Comparison of ENCODE assay signal across 8 mouse cellular contexts in genomic region chr1:14506831-14507690, GRCm38 (mm10).
A peak's percentile ranks its signal among the peaks of the same experiment; 100 is the strongest.
DNase-seq lines count a peak whose midpoint lies in the region; ATAC-seq lines count a peak whose summit lies in the region.

No protein-coding gene starts in this region.

- 4% methylated on average over 34 of the region's 36 CpGs for WGBS in liver, embryonic 11.5 days
- WGBS in embryonic facial prominence, embryonic 15.5 days: 9% methylated on average over 36 of the region's 36 CpGs
- 7% methylated on average over 33 of the region's 36 CpGs for WGBS in intestine, embryonic 15.5 days
- 4% methylated on average over 35 of the region's 36 CpGs for WGBS in midbrain, embryonic 15.5 days

- intact Hi-C loops in left cerebral cortex, postnatal 36 days (cut with DNase I): loop anchor here (5.0 kb wide), 1 partner anchor 200 kb away; no protein-coding TSS in a partner anchor

- ATAC-seq in liver, embryonic 11.5 days (replicated peaks; ENCODE audit: low FRiP score): peak; percentile 58
- ATAC-seq in embryonic facial prominence, embryonic 15.5 days (ENCODE audit: insufficient number of reproducible peaks, low FRiP score, low TSS enrichment, low read depth): no peak
- ATAC-seq in intestine, embryonic 15.5 days: peak; percentile 76; the same call in 1 of the 2 replicates
- peak; percentile 65 for ATAC-seq in midbrain, embryonic 15.5 days (replicated peaks)

- H3K9ac ChIP-seq in liver, embryonic 11.5 days (ENCODE audit: low read depth, low read length): no peak overlapping the region
- H3K9ac ChIP-seq in embryonic facial prominence, embryonic 15.5 days: peak overlapping the region; percentile 34
- H3K9ac ChIP-seq in intestine, embryonic 15.5 days: no peak overlapping the region
- H3K9ac ChIP-seq in midbrain, embryonic 15.5 days: 0 out of 2 replicates have a peak overlapping the region, but pooled peaks have one; percentile 9

- peak overlapping the region; percentile 40 for H3K4me3 ChIP-seq in liver, embryonic 11.5 days (ENCODE audit: low read depth, low read length)
- H3K4me3 ChIP-seq in embryonic facial prominence, embryonic 15.5 days (replicated peaks): peak overlapping the region; percentile 46
- peak overlapping the region; percentile 43 for H3K4me3 ChIP-seq in intestine, embryonic 15.5 days (replicated peaks)
- peak overlapping the region; percentile 34 for H3K4me3 ChIP-seq in midbrain, embryonic 15.5 days

- no peaks in the 10 kb centered on the region for H3K4me1 ChIP-seq in liver, embryonic 11.5 days (replicated peaks; ENCODE audit: control insufficient read depth, insufficient read depth, low read length)
- peaks cover 19% of the 10 kb centered on the region for H3K4me1 ChIP-seq in embryonic facial prominence, embryonic 15.5 days
- H3K4me1 ChIP-seq in intestine, embryonic 15.5 days (replicated peaks): peaks cover 13% of the 10 kb centered on the region
- H3K4me1 ChIP-seq in midbrain, embryonic 15.5 days: peaks cover 12% of the 10 kb centered on the region

- DNase-seq in liver, embryonic 11.5 days (ENCODE audit: low spot score): no peak
- no peak for DNase-seq in liver
- no peak for DNase-seq in cerebellum, adult 9-10 months
- no peak for DNase-seq in left cerebral cortex, postnatal 36 days (ENCODE audit: low spot score in 2 of 2)
- no peak for DNase-seq in cerebellum, adult 18-20 months

- no peaks in the 10 kb centered on the region for H3K36me3 ChIP-seq in liver, embryonic 11.5 days (ENCODE audit: control insufficient read depth, insufficient read depth, low read length)
- no peaks in the 10 kb centered on the region for H3K36me3 ChIP-seq in embryonic facial prominence, embryonic 15.5 days
- H3K36me3 ChIP-seq in intestine, embryonic 15.5 days: no peaks in the 10 kb centered on the region
- no peaks in the 10 kb centered on the region for H3K36me3 ChIP-seq in midbrain, embryonic 15.5 days (replicated peaks)

- no peak overlapping the region for H3K27ac ChIP-seq in liver, embryonic 11.5 days (ENCODE audit: low read depth, low read length)
- peak overlapping the region; percentile 80 for H3K27ac ChIP-seq in embryonic facial prominence, embryonic 15.5 days (replicated peaks)
- no peak overlapping the region for H3K27ac ChIP-seq in intestine, embryonic 15.5 days
- H3K27ac ChIP-seq in midbrain, embryonic 15.5 days: no peak overlapping the region

- H3K9me3 ChIP-seq in liver, embryonic 11.5 days (ENCODE audit: control insufficient read depth, low read length): no peaks in the 10 kb centered on the region
- no peaks in the 10 kb centered on the region for H3K9me3 ChIP-seq in embryonic facial prominence, embryonic 15.5 days (replicated peaks)
- no peaks in the 10 kb centered on the region for H3K9me3 ChIP-seq in intestine, embryonic 15.5 days
- H3K9me3 ChIP-seq in midbrain, embryonic 15.5 days: no peaks in the 10 kb centered on the region

- peaks cover 65% of the 10 kb centered on the region for H3K27me3 ChIP-seq in liver, embryonic 11.5 days (replicated peaks; ENCODE audit: control insufficient read depth, insufficient read depth, low read length)
- H3K27me3 ChIP-seq in embryonic facial prominence, embryonic 15.5 days: peaks cover 19% of the 10 kb centered on the region
- peaks cover 30% of the 10 kb centered on the region for H3K27me3 ChIP-seq in intestine, embryonic 15.5 days (replicated peaks)
- H3K27me3 ChIP-seq in midbrain, embryonic 15.5 days (replicated peaks): peaks cover 54% of the 10 kb centered on the region

- H3K4me2 ChIP-seq in liver, embryonic 11.5 days: peak overlapping the region; percentile 66
- peak overlapping the region; percentile 84 for H3K4me2 ChIP-seq in embryonic facial prominence, embryonic 15.5 days (replicated peaks)
- peak overlapping the region; percentile 87 for H3K4me2 ChIP-seq in intestine, embryonic 15.5 days (replicated peaks)
- H3K4me2 ChIP-seq in midbrain, embryonic 15.5 days: peak overlapping the region; percentile 59

Comparison
In these comparisons a context has a peak if more than half of its experiments do, and no peak if none do; other contexts are left out.
1. H3K9ac ChIP-seq: peak in embryonic facial prominence, embryonic 15.5 days (single experiment) and midbrain, embryonic 15.5 days (single experiment); none in liver, embryonic 11.5 days (single experiment) and intestine, embryonic 15.5 days (single experiment).
2. Peak in every context shown above with its lines, with median percentiles within 50 percentile points of each other: H3K4me2 ChIP-seq and H3K4me3 ChIP-seq.